Mouse (Mus musculus) cerebellum, adult 2 months (tissue): ENCODE measurements at regions not wholly inside any gene's neighbourhood (a gene's known extent, or its start where the extent isn't known, plus 50 kb on each side); places are given as distances from the start of the nearest gene placed in this dataset.

Experiments used
- DNase-seq, 2 experiments: peaks; one replicate each; pipeline ENCODE4 v3.0.0; 2021
- H3K27ac ChIP-seq: fragments of 200-500 bp; 2 replicates; pipeline ENCODE4 v1.5.1; 2012; ENCODE audit warnings: low read length, control low read depth, inconsistent platforms; ENCODE audit not compliant: insufficient read depth
- H3K27me3 ChIP-seq: fragments of 200-500 bp; 2 replicates; pipeline ENCODE4 v1.6.1; 2012; ENCODE audit warnings: inconsistent platforms, mild to moderate bottlenecking, low read length, moderate library complexity; ENCODE audit not compliant: control insufficient read depth, insufficient read depth
- H3K4me1 ChIP-seq: fragments of 200-500 bp; 2 replicates; pipeline ENCODE4 v1.6.1; 2011; ENCODE audit warnings: low read length; ENCODE audit not compliant: control insufficient read depth, insufficient read depth
- H3K4me3 ChIP-seq: fragments of 200-500 bp; replicated peaks from 2 replicates; pipeline ENCODE3; 2011; ENCODE audit warnings: mild to moderate bottlenecking, low read depth, low read length, control low read depth; ENCODE audit not compliant: insufficient read depth
- CTCF ChIP-seq: fragments of 200-500 bp; IDR thresholded peaks from 2 replicates; pipeline ENCODE4 v1.5.1; 2011; ENCODE audit warnings: low read depth, mild to moderate bottlenecking, control low read depth, low read length, moderate library complexity, borderline replicate concordance; ENCODE audit not compliant: insufficient read depth
- POLR2A ChIP-seq: fragments of 200-500 bp; IDR thresholded peaks from 2 replicates; pipeline ENCODE4 v1.6.1; 2011; ENCODE audit warnings: low read length, control low read depth, borderline replicate concordance; ENCODE audit not compliant: insufficient read depth
- WGBS: fragments of 180-500 bp; shearing (Covaris S2); methylation state at CpG from one replicate; pipeline ENCODE4 v1.1.7; 2018; 5-methylcytosine and 5-hydroxymethylcytosine counted together

DNA sequence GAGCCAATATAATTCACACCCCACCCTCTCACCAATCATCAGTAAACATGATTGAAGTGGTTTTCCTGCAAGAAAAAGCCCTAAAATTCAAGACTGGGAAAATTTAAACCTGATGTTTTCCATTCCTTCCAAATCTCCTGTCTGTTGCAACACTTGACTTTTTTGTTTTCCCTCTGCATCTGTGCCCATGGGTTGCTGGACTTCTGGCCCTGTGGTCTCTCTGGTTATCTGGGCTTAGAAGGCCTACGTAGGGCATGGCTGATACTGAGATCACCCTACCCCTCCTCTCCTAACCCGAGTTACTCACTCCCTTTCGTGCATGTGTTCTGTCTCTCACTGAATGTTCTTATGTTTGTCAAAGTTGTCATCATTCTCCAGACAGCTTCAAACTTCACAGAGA lies 87.9 kb upstream of the Ghr start:
- DNase-seq = no peak
- Histone ChIP-seq H3K27ac (no peak overlapping the region), H3K4me3 (no peak overlapping the region), H3K27me3 (no peaks in the 10 kb centered on the region), H3K4me1 (no peaks in the 10 kb centered on the region)
- TF ChIP-seq POLR2A (no peak), CTCF (no peak)
- 88% methylated on average over 3 of the region's 3 CpGs for WGBS

DNA sequence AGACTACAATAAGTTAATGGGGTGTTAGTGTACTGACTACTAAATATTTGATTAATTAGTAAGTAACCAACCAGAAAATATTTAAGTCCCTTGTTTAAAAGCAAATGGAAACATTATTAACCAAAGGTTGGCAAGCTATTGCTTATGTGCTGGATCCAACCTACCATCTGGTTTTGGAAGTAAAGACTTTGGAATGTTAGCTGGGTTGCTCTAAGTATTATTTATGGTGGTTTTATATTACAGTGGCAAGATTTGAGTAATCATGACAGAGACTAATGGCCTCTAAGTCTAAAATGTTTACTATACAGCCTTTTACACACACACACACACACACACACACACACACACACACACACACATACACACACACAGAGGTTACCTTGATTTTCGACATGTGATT lies 86.1 kb upstream of the Ghr start:
- TF ChIP-seq CTCF (no peak), POLR2A (no peak)
- Histone ChIP-seq H3K4me3 (no peak overlapping the region), H3K4me1 (no peaks in the 10 kb centered on the region), H3K27ac (no peak overlapping the region), H3K27me3 (no peaks in the 10 kb centered on the region)
- WGBS = 84% methylated on average over 1 of the region's 1 CpGs
- no peak for DNase-seq

- Histone ChIP-seq H3K27ac (no peak overlapping the region), H3K27me3 (no peaks in the 10 kb centered on the region), H3K4me1 (no peaks in the 10 kb centered on the region), H3K4me3 (no peak overlapping the region)
- WGBS = 97% methylated on average over 2 of the region's 2 CpGs
- TF ChIP-seq CTCF (no peak), POLR2A (no peak)
- DNase-seq = no peak
These were observed 85.6 kb upstream of the Ghr start for GRCm38 (mm10) chr15:3668863-3669262.

DNA sequence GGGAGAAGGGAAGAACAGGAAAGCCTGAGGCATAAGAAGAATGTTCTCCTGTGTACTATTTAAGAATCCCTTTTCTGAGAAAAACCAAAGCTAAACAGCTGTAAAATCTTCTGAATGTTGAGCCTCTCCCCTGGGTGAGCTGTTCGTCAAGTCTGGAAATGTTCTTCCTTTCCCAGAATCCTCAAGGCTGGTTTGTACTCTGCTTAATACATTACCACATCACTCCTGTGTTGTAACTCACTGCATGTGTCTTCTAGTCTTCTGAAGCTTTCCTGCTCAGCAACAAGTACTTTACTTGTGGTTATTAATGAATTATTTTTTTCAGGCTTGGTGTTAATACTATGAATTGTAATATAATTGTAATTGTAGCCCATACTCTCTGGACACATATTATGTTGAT lies 65.4 kb upstream of the Ghr start:
- WGBS = 84% methylated on average over 1 of the region's 1 CpGs
- no peak for DNase-seq
- Histone ChIP-seq H3K27me3 (no peaks in the 10 kb centered on the region), H3K27ac (no peak overlapping the region), H3K4me3 (no peak overlapping the region), H3K4me1 (no peaks in the 10 kb centered on the region)
- TF ChIP-seq POLR2A (no peak), CTCF (no peak)

DNA sequence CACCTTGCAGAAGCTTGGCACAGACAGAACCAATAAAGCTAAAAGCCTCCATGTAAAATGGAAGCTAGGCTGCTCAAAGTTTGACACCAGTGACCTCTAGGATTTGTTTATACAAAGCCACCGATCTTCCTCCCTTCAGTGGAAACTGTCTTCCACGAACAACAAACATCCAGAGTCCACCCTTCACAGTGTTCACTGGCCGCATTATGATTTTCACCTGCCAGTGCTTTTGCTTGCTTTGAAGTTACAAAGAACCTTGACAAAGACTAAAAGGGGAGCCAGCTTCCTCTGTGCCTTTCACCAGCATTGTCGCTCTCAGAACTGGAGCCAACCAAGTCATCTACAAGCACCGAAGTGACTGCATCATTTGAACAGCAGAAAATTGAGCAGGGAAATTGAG lies 56.8 kb upstream of the Ghr start:
- H3K27ac ChIP-seq = no peak overlapping the region
- WGBS = 72% methylated on average over 5 of the region's 5 CpGs
- no peak for DNase-seq
- TF ChIP-seq CTCF (no peak), POLR2A (no peak)
- H3K4me1 ChIP-seq = no peaks in the 10 kb centered on the region
- no peaks in the 10 kb centered on the region for H3K27me3 ChIP-seq
- H3K4me3 ChIP-seq = no peak overlapping the region
